Mouse (Mus musculus) stomach, embryonic 14.5 days (tissue): ENCODE results near the gene Gast. TPM values are rescaled to one million over a fixed set of nuclear protein-coding genes. Genes with fewer than 3 reads are reported as not detected.
"Not testable (repeated sequence)": the region's sequence is repeated elsewhere in the genome, so short reads cannot be mapped to it uniquely, and the experiment has no call there.

ENCODE experiments used
- ATAC-seq: fragments of 200-750 bp; cut with Nextera tagmentation; 2 replicates; pipeline ENCODE4 v1.8.0; 2017; ENCODE audit warnings: low read depth, moderate TSS enrichment; ENCODE audit not compliant: insufficient number of reproducible peaks, insufficient read depth, low FRiP score
- H3K27ac ChIP-seq: fragments of 300-500 bp; sonication (generic); 2 replicates; pipeline ENCODE4 v1.5.1; 2014; ENCODE audit warnings: mild to moderate bottlenecking, low read length, moderate library complexity, mixed read lengths
- H3K27me3 ChIP-seq: fragments of 300-500 bp; sonication (generic); 2 replicates; pipeline ENCODE4 v1.6.1; 2014; ENCODE audit warnings: low read length, control low read depth, mixed read lengths; ENCODE audit not compliant: control insufficient read depth, insufficient read depth
- H3K36me3 ChIP-seq: fragments of 300-500 bp; sonication (generic); 2 replicates; pipeline ENCODE4 v1.6.1; 2014; ENCODE audit warnings: mild to moderate bottlenecking, control low read depth, low read length, moderate library complexity, mixed read lengths; ENCODE audit not compliant: control insufficient read depth, insufficient read depth
- H3K4me1 ChIP-seq: fragments of 300-500 bp; sonication (generic); 2 replicates; pipeline ENCODE4 v1.6.1; 2014; ENCODE audit warnings: low read length, control low read depth, mixed read lengths; ENCODE audit not compliant: control insufficient read depth, insufficient read depth
- H3K4me2 ChIP-seq: fragments of 300-500 bp; sonication (generic); replicated peaks from 2 replicates; pipeline ENCODE4 v1.6.1; 2014; ENCODE audit warnings: low read depth, low read length, control low read depth
- H3K4me3 ChIP-seq: fragments of 300-500 bp; sonication (generic); 2 replicates; pipeline ENCODE4 v1.5.1; 2014; ENCODE audit warnings: low read depth, low read length, control low read depth
- H3K9ac ChIP-seq: fragments of 300-500 bp; sonication (generic); replicated peaks from 2 replicates; pipeline ENCODE4 v1.6.1; 2014; ENCODE audit warnings: low read depth, mild to moderate bottlenecking, control low read depth, low read length, moderate library complexity, mixed read lengths
- H3K9me3 ChIP-seq: fragments of 300-500 bp; sonication (generic); 2 replicates; pipeline ENCODE4 v1.6.1; 2016; ENCODE audit warnings: low read depth, low read length, control low read depth; ENCODE audit not compliant: control insufficient read depth
- WGBS: fragments of 180-500 bp; shearing (Covaris S2); extraction: QIAGEN DNeasy Blood & Tissue Kit; methylation state at CpG from one replicate; pipeline ENCODE4 v1.1.7; 2014; 5-methylcytosine and 5-hydroxymethylcytosine counted together
- polyA plus RNA-seq: library from polyadenylated mRNA; unstranded; fragments of >200 nt; fragmentation: Nextera tagmentation; extraction: Ambion mirVana; gene quantifications from 2 replicates; pipeline ENCODE4 v1.2.1, GENCODE M21; 2014

Gast gene
- polyA plus RNA-seq, 1 experiment from 2014 or later: 6.9 TPM

DNA sequence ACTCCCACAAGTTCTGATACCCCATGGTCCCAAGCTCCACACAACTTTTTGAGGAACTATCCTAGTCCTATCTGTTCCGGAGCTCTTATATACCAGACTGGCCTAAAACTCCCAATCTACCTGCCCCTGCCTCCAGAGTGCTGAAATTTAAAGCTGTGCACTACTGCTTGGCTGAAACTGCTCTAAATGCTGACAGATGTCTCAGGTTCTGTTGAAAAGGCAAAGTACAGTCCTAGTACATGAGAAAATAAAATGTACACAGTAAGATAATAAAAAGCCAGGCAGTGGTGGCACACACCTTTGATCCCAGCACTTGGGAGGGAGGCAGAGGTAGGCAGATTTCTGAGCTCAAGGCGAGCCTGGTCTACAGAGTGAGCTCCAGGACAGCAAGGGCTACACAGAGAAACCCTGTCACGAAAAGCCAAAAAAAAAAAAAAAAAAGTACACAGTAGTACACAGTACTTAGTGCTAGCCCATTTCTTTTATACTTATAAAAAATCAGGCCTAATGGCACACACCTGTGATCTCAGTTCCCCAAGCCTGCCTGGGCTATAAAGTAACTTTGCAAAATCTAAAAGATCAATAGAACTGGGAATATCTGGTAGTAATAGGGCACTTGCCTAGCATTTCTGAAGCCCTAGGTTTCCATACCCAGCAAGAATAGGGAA is 11.5 kb upstream of the Gast start:
- no peaks in the 10 kb centered on the region for H3K9me3 ChIP-seq
- H3K4me2 ChIP-seq: no peak overlapping the region
- H3K4me1 ChIP-seq: no peaks in the 10 kb centered on the region
- H3K9ac ChIP-seq: no peak overlapping the region
- H3K27ac ChIP-seq: no peak overlapping the region
- ATAC-seq: no peak
- H3K36me3 ChIP-seq: peaks cover 19% of the 10 kb centered on the region
- no peak overlapping the region for H3K4me3 ChIP-seq
- no peaks in the 10 kb centered on the region for H3K27me3 ChIP-seq
- 72% methylated on average over 3 of the region's 3 CpGs for WGBS

DNA sequence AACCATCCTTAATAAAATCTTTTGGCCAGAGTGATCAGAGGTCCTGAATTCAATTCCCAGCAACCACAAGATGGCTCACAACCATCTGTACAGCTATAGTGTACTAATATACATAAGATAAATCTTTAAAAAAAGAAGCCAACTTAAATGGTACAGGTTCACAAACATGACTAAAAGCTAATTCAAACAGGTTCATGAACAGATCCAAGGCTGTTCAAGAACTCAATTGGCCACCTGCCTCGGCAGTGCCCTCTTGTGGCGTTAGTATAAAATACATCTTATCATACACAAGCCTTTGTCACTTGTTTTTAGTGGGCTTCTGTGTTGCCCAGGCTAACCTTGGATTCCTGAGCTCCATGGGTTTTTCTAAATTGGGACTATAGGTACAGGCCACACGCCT is 10.6 kb upstream of the Gast start:
- H3K36me3 ChIP-seq: peaks cover 19% of the 10 kb centered on the region
- no peak for ATAC-seq
- WGBS: 17% methylated on average over 3 of the region's 3 CpGs

DNA sequence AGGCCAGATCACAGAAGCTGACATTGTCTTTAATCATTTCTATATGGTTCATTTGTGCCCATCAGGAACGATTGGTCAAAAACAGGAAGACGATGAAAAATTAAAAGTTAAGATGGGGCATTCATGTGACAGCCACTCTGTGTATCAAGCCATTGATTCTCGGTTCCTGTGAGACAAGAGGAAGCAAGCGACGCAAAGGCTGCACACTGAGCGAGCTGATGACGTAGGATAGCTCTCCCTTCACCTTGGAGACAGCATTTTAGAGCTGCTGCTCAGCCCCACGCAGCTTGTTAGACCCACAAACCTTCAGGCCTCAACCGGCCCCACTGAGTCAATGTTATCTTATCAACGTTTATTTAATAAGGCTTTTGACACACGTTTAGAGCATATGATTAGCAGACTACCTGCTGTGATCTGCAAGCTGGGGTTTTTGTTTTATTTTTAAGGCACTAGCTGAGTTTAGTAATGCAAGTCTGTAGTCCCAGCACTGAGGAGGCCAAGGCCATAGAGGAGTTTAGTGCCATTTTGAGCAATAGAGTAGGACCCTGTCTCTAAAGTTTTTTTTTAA is 9.1 kb upstream of the Gast start:
- Histone ChIP-seq H3K27ac (no peak overlapping the region), H3K4me1 (no peaks in the 10 kb centered on the region), H3K36me3 (peaks cover 19% of the 10 kb centered on the region), H3K9me3 (no peaks in the 10 kb centered on the region), H3K9ac (no peak overlapping the region), H3K27me3 (no peaks in the 10 kb centered on the region), H3K4me3 (no peak overlapping the region), H3K4me2 (no peak overlapping the region)
- ATAC-seq: no peak
- WGBS: 64% methylated on average over 11 of the region's 11 CpGs

More for the DNA sequence above, 10.6 kb upstream of the Gast start:
- Histone ChIP-seq H3K4me2 (no peak overlapping the region), H3K9me3 (no peaks in the 10 kb centered on the region), H3K9ac (no peak overlapping the region), H3K4me3 (no peak overlapping the region), H3K4me1 (no peaks in the 10 kb centered on the region), H3K27ac (no peak overlapping the region), H3K27me3 (no peaks in the 10 kb centered on the region)

DNA sequence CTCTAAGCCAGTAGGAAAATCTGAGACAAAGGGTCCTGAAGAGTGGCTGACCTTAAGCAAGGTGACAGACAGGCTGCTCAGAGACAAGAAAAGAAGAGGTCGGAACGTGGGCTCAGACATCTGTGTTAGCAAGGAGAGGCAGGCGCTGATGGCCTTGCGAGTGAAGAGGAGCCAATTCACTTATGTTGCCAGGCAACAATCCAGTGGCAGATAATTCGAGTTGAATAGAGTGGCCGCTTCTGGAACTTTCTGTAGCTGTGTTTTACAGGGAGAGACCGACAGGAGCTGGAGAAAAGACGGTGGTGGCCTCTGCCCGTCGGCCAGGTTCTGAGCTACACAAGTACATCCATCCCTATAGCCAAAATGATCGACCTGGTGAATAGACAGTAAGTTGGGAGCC is 6.9 kb upstream of the Gast start:
- Histone ChIP-seq H3K9me3 (no peaks in the 10 kb centered on the region), H3K4me2 (no peak overlapping the region), H3K27ac (no peak overlapping the region), H3K4me1 (no peaks in the 10 kb centered on the region), H3K4me3 (no peak overlapping the region), H3K27me3 (no peaks in the 10 kb centered on the region), H3K36me3 (peaks cover 6% of the 10 kb centered on the region; the same call in 1 of the 2 replicates), H3K9ac (no peak overlapping the region)
- 73% methylated on average over 11 of the region's 11 CpGs for WGBS
- no peak for ATAC-seq

DNA sequence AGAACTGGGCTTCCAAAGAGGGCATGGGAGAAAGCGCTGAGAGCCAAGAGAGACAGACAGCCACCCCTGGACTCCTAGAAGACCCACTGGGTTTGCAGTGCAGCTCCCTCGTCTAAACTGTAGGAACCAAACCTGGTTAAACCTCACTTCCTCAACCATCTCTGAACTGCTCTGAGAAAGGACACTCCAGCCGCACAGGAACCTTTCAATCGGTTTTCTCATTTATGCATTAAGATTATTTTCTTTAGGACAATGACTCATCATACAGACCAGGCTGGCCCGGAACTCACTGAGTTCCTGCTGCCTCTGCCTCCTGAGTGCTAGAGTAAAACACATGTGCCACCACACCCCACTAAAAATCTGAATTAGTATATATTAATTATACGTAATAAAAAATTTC is 6.4 kb upstream of the Gast start:
- no peak for ATAC-seq
- no peak overlapping the region for H3K4me3 ChIP-seq
- 85% methylated on average over 6 of the region's 6 CpGs for WGBS
- H3K27me3 ChIP-seq: no peaks in the 10 kb centered on the region
- H3K4me1 ChIP-seq: no peaks in the 10 kb centered on the region
- no peak overlapping the region for H3K27ac ChIP-seq
- H3K36me3 ChIP-seq: peaks cover 1% of the 10 kb centered on the region; the same call in 1 of the 2 replicates
- H3K4me2 ChIP-seq: no peak overlapping the region
- no peaks in the 10 kb centered on the region for H3K9me3 ChIP-seq
- no peak overlapping the region for H3K9ac ChIP-seq

DNA sequence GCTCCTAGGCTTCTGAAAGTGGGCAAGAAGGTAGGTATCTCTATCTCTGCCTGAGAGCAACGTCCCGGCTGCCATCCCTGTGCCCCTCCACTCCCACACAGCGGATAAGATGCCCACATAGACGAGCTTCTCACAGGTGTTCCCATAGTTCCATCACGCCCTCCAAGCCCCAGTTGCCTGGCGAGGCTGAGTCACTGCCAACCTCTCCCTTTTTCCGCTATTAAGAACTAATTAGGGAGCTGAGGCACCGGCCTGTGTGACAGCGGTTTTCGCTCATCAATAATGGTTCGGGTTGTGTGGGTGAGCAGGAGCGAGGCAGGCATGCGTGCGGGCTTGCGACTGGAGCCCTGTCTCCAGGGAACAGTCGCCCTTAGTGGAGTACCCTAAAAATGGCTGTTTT is 4.0 kb upstream of the Gast start:
- Histone ChIP-seq H3K4me3 (no peak overlapping the region), H3K27ac (no peak overlapping the region), H3K9me3 (no peaks in the 10 kb centered on the region), H3K4me2 (no peak overlapping the region), H3K9ac (no peak overlapping the region), H3K36me3 (no peaks in the 10 kb centered on the region), H3K27me3 (no peaks in the 10 kb centered on the region), H3K4me1 (no peaks in the 10 kb centered on the region)
- WGBS: 50% methylated on average over 16 of the region's 16 CpGs
- ATAC-seq: no peak

DNA sequence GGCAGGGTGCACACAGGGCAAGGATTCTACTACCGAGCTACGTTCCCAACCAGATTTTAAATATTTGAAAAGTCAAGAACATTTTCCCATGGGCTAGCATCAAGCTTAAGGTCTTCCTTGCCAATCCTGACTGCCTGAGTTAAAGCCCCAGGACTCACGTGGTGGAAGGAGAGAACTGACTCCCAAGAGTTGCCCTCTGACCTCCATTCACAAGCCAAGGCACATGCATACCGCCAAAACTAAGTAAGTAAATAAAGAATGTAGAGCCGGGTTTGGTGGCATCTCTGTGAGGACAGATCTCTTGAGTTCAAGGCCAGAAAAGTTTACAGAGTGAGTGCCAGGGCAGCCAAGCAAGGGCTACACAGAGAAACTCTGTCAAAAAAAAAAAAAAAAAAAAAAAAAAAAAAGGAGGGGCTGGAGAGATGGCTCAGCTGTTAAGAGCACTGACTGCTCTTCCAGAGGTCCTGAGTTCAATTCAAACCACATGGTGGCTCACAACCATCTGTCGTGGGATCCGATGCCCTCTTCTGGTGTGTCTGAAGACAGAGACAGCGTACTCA is 3.3 kb upstream of the Gast start:
- not testable (repeated sequence) for H3K4me2 ChIP-seq, H3K36me3 ChIP-seq, H3K4me1 ChIP-seq, H3K9ac ChIP-seq, H3K9me3 ChIP-seq, ATAC-seq, H3K27me3 ChIP-seq, H3K4me3 ChIP-seq, H3K27ac ChIP-seq
- WGBS: 51% methylated on average over 8 of the region's 8 CpGs

DNA sequence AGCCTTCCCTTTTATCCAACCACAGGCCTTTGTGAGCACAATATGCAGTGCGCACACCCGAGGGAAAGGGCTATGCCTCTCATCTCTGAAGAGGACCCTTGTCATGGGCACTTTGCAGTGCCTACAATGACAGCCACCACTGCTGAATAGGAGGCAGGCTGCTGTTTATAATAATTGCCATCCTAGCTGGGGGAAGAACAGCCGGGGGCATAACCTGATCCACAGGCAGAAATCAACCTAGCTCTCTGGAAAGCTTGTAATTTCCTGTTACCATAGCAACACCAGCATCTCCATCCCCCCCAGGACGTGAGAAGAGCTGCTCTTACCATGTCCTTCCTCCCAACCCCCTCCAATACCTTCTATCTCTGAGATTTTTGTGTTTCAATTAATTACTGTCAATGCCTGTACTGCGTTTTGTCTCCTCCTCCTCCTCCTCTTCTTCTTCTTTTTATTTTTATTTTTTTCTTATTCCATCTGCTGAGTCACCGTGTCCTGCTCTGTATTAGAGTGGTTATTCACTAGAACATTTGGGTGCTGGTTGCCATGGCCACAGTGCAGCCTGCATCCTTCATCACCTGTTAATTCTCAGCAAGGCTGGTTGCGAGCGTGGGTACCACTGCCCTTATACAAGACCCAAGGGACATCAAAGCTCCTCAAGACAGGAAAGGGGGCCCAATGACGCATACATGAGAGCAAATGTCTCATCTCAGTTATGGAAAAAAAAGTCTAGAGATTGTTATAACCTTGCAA is 1.3 kb upstream of the Gast start:
- H3K9ac ChIP-seq: no peak overlapping the region
- H3K4me2 ChIP-seq: no peak overlapping the region
- no peaks in the 10 kb centered on the region for H3K36me3 ChIP-seq
- H3K4me3 ChIP-seq: no peak overlapping the region
- H3K27ac ChIP-seq: no peak overlapping the region
- peaks cover 5% of the 10 kb centered on the region; the same call in 1 of the 2 replicates for H3K4me1 ChIP-seq
- H3K9me3 ChIP-seq: no peaks in the 10 kb centered on the region
- no peak for ATAC-seq
- WGBS: 54% methylated on average over 9 of the region's 9 CpGs
- no peaks in the 10 kb centered on the region for H3K27me3 ChIP-seq
